In the genomic region with DNA sequence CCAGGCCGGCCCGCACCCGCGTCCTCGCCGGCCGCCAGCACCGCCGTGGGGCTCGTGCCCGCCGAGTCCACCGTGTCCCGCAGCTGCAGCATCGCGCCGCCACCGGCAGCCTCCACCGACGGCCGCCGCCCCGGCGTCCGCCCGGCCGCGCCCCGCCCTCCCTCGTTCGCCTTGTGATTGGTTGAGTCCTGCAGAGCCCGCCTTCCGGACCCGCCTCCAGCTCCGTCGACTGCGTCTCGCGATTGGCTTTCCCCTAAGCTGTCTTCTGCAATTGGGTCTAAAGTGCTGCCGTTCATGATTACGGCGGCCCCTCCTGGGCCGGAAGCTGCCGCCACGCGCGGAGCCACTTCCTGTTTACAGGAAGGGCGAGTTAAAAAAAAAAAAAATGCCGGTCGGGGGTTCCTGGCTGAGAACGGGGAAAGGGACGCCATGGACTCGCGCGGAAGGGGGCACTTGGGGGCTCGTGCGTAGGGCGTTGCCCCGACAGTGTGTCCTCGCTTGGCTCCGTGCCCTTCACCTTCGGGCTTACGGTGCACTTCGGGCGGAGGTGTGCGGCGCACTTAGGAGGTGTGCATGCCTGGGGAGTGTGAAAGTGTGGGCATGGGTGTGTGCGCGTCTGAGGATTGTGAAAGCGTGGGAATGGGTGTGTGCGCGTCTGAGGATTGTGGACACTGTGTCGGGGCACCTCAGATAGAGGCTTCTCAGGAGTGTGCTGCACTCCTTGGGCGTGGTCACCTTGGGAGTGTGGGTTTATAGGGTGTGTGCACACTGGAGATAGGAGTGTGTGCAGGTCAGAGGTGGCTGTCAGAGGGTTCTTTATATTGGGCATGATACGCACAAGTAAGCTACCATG, we compare ENCODE assay signal across 8 mouse cellular contexts. TPM values are rescaled to one million over a fixed set of nuclear protein-coding genes. Genes with fewer than 3 reads are reported as not detected.
A peak's percentile ranks its signal among the peaks of the same experiment; 100 is the strongest.
DNase-seq lines count a peak whose midpoint lies in the region; ATAC-seq and TF ChIP-seq lines count a peak whose summit lies in the region.

A gene (minus strand): TSS at position 129 of the 853 bp plus-strand sequence.

- peaks cover 38% of the 10 kb centered on the region for H3K4me1 ChIP-seq in G1E (ENCODE audit: insufficient read depth, low read depth, low read length)
- peaks cover 18% of the 10 kb centered on the region for H3K4me1 ChIP-seq in forebrain, embryonic 16.5 days (replicated peaks; ENCODE audit: control insufficient read depth, insufficient read depth, low read length)
- H3K4me1 ChIP-seq in lung, embryonic 14.5 days (ENCODE audit: insufficient read depth): peaks cover 6% of the 10 kb centered on the region
- H3K4me1 ChIP-seq in olfactory bulb, adult 2 months (ENCODE audit: control insufficient read depth, insufficient read depth, low read length): peaks cover 13% of the 10 kb centered on the region
- H3K4me1 ChIP-seq in thymus, adult 2 months (replicated peaks; ENCODE audit: control insufficient read depth, insufficient read depth, low read length): peaks cover 22% of the 10 kb centered on the region

- DNase-seq in G1E (ENCODE audit: low spot score): peak; percentile 97
- peak; percentile 97 for DNase-seq in cerebellum, adult 18-20 months
- DNase-seq in heart, postnatal 36 days: peak; percentile 96 to 98
- DNase-seq in layer of hippocampus, adult 2 months (ENCODE audit: low spot score in 2 of 2): peak; percentile 97
- DNase-seq in lung, embryonic 14.5 days: peak; percentile 98
- peak; percentile 97 for DNase-seq in thymus, adult 2 months

- peak within 1 kb of the TSS; percentile 98 for H3K4me3 ChIP-seq in G1E (ENCODE audit: low read depth, low read length)
- H3K4me3 ChIP-seq in forebrain, embryonic 16.5 days (replicated peaks; ENCODE audit: low read length): peak within 1 kb of the TSS; percentile 91
- H3K4me3 ChIP-seq in layer of hippocampus, adult 2 months: peak within 1 kb of the TSS; percentile 85
- H3K4me3 ChIP-seq in lung, embryonic 14.5 days (ENCODE audit: low read depth, low read length): peak within 1 kb of the TSS; percentile 88
- peak within 1 kb of the TSS; percentile 89 for H3K4me3 ChIP-seq in olfactory bulb, adult 2 months (ENCODE audit: insufficient read depth, low read depth, low read length)
- peak within 1 kb of the TSS; percentile 99 for H3K4me3 ChIP-seq in thymus, adult 2 months (ENCODE audit: control insufficient read depth, insufficient read depth, low read length)

- intact Hi-C loops in heart, postnatal 36 days (cut with DNase I): no loop called here

- no peaks in the 10 kb centered on the region for H3K9me3 ChIP-seq in G1E (replicated peaks)
- H3K9me3 ChIP-seq in forebrain, embryonic 16.5 days (ENCODE audit: control insufficient read depth, low read length): no peaks in the 10 kb centered on the region
- H3K9me3 ChIP-seq in lung, embryonic 14.5 days (ENCODE audit: low read depth, low read length): no peaks in the 10 kb centered on the region

- peak; percentile 86 for ATAC-seq in G1E (ENCODE audit: extremely low read depth, insufficient number of reproducible peaks, low FRiP score, poor library complexity, severe bottlenecking)
- peak; percentile 99 for ATAC-seq in forebrain, embryonic 16.5 days
- peak; percentile 96 for ATAC-seq in lung, embryonic 14.5 days (ENCODE audit: insufficient read depth)

- peaks cover 38% of the 10 kb centered on the region for H3K36me3 ChIP-seq in G1E (replicated peaks)
- H3K36me3 ChIP-seq in forebrain, embryonic 16.5 days (ENCODE audit: control insufficient read depth, insufficient read depth): peaks cover 17% of the 10 kb centered on the region
- H3K36me3 ChIP-seq in lung, embryonic 14.5 days (ENCODE audit: insufficient read depth): peaks cover 32% of the 10 kb centered on the region
- peaks cover 24% of the 10 kb centered on the region for H3K36me3 ChIP-seq in thymus, adult 2 months (ENCODE audit: control insufficient read depth, insufficient read depth, low read length)

- peak within 1 kb of the TSS; percentile 81 for H3K9ac ChIP-seq in forebrain, embryonic 16.5 days (replicated peaks; ENCODE audit: low read depth, low read length)
- peak within 1 kb of the TSS; percentile 72 for H3K9ac ChIP-seq in lung, embryonic 14.5 days

- no peak for TF ChIP-seq CTCF in G1E (IDR thresholded peaks at IDR 0.05; ENCODE audit: low read depth, low read length)
- TF ChIP-seq CTCF in layer of hippocampus, adult 2 months (conservative IDR thresholded peaks at IDR 0.05): no peak
- TF ChIP-seq CTCF in lung, embryonic 14.5 days (IDR thresholded peaks at IDR 0.05; ENCODE audit: low read depth): no peak
- no peak for TF ChIP-seq CTCF in olfactory bulb, adult 2 months (IDR thresholded peaks at IDR 0.05; ENCODE audit: insufficient read depth, low read depth, low read length)
- peak; percentile 52 for TF ChIP-seq CTCF in thymus, adult 2 months (IDR thresholded peaks at IDR 0.05; ENCODE audit: borderline replicate concordance, control insufficient read depth, extremely low read depth, insufficient read depth, low read length, poor library complexity)

- peak within 1 kb of the TSS; percentile 86 for H3K4me2 ChIP-seq in forebrain, embryonic 16.5 days (ENCODE audit: low read length)
- peak within 1 kb of the TSS; percentile 79 for H3K4me2 ChIP-seq in lung, embryonic 14.5 days

- peak; percentile 87 for TF ChIP-seq POLR2A in olfactory bulb, adult 2 months (IDR thresholded peaks at IDR 0.05; ENCODE audit: insufficient read depth, low read depth, low read length)
- peak; percentile 88 for TF ChIP-seq POLR2A in thymus, adult 2 months (IDR thresholded peaks at IDR 0.05; ENCODE audit: control insufficient read depth, extremely low read depth, insufficient read depth, low read length, poor library complexity)

- WGBS in forebrain, embryonic 16.5 days: under 1% methylated on average over 75 of the region's 75 CpGs
- WGBS in lung, embryonic 14.5 days: under 1% methylated on average over 58 of the region's 75 CpGs
- WGBS in olfactory bulb, adult 2 months: 2% methylated on average over 73 of the region's 75 CpGs
- under 1% methylated on average over 75 of the region's 75 CpGs for WGBS in thymus, adult 2 months

- H3K27me3 ChIP-seq in G1E (ENCODE audit: insufficient read depth, low read length): no peaks in the 10 kb centered on the region
- H3K27me3 ChIP-seq in forebrain, embryonic 16.5 days (replicated peaks; ENCODE audit: control insufficient read depth, insufficient read depth, low read length): no peaks in the 10 kb centered on the region
- H3K27me3 ChIP-seq in lung, embryonic 14.5 days (ENCODE audit: insufficient read depth, low read length): no peaks in the 10 kb centered on the region
- H3K27me3 ChIP-seq in thymus, adult 2 months (ENCODE audit: control insufficient read depth, insufficient read depth, low read length): no peaks in the 10 kb centered on the region

- peak within 1 kb of the TSS; percentile 37; the same call in 1 of the 2 replicates for H3K27ac ChIP-seq in forebrain, embryonic 16.5 days (ENCODE audit: low read length)
- H3K27ac ChIP-seq in layer of hippocampus, adult 2 months: peak within 1 kb of the TSS; percentile 96
- H3K27ac ChIP-seq in lung, embryonic 14.5 days (ENCODE audit: low read depth): peak within 1 kb of the TSS; percentile 65
- H3K27ac ChIP-seq in olfactory bulb, adult 2 months (ENCODE audit: insufficient read depth, low read depth, low read length): peak within 1 kb of the TSS; percentile 73
- peak within 1 kb of the TSS; percentile 87 for H3K27ac ChIP-seq in thymus, adult 2 months (ENCODE audit: control insufficient read depth, insufficient read depth, low read length)

RNA-seq across cellular contexts. Expression of the gene that starts here (rescaled TPM):
- total RNA-seq in G1E (2014; fragmentation: Nextera tagmentation) (44.7 and 55.8 TPM in 2 replicates), G1E (2017) (51.1 and 58.2 TPM in 2 replicates)
- polyA plus RNA-seq in G1E (2012): 60.8 and 61.4 TPM in 2 replicates
- polyA plus RNA-seq in forebrain, embryonic 16.5 days (2015; fragmentation: Nextera tagmentation; extraction: Ambion mirVana): 174 and 176 TPM in 2 replicates
- 100 to 1,000 TPM; 132 to 136 TPM for total RNA-seq in heart, postnatal 36 days (2021)
- total RNA-seq in layer of hippocampus, adult 2 months (2021): 100 to 1,000 TPM; 171 to 177 TPM
- polyA plus RNA-seq in lung, embryonic 14.5 days (2014; fragmentation: Nextera tagmentation; extraction: Ambion mirVana): 142 and 151 TPM in 2 replicates
- polyA plus RNA-seq in olfactory bulb, adult 2 months (2012; ENCODE audit: insufficient read depth, insufficient read length, low replicate concordance, missing spikeins): not detected in 2 replicates
- 227 and 244 TPM in 2 replicates for polyA plus RNA-seq in thymus, adult 2 months (2012; rRNA removed)

Comparison
In these comparisons a context has a peak if more than half of its experiments do, and no peak if none do; other contexts are left out.
1. Peak in every context shown above with its lines: DNase-seq, ATAC-seq, H3K4me3 ChIP-seq and H3K27ac ChIP-seq.
2. H3K27ac ChIP-seq: peak in every context shown above with its lines; median percentile 96 in layer of hippocampus, adult 2 months; 87 in thymus, adult 2 months; 73 in olfactory bulb, adult 2 months; 65 in lung, embryonic 14.5 days; 37 in forebrain, embryonic 16.5 days.